Mouse (Mus musculus): ENCODE results near the gene Phf21a.

The Phf21a gene

DNA sequence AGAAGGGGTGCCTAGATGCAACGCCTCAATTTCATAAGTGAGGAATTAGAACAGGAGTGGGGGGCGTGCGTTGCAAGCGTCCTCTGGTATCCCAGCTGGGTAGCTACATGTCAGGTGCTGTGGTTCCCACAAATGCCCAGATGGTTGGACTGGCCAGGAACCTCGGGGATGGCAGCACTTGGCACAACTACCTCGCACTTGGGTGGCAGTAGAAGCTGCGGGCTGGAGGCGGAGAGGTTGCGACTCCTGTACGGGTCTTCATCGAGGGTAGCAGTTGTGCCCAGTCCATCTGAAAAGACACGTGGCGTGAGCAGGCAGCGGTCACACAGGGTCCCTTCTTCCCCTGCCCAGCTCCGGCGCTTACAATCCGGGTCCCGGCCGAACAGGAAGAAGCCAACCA is 277.5 kb downstream of the Phf21a start:
- H3K36me3 ChIP-seq (ENCODE audit: insufficient read depth, low read length): peaks cover 28% of the 10 kb centered on the region
- no peaks in the 10 kb centered on the region for H3K9me3 ChIP-seq (ENCODE audit: low read length)
- H3K27me3 ChIP-seq (ENCODE audit: insufficient read depth, low read length): peaks cover 14% of the 10 kb centered on the region
- H3K4me1 ChIP-seq (replicated peaks; ENCODE audit: low read depth, low read length): peaks cover 83% of the 10 kb centered on the region
- TF ChIP-seq NANOG (IDR thresholded peaks at IDR 0.05; ENCODE audit: borderline replicate concordance, low read length) (no peak), POU5F1 (IDR thresholded peaks at IDR 0.05; ENCODE audit: borderline replicate concordance, low read length) (no peak), CTCF (conservative IDR thresholded peaks at IDR 0.05; ENCODE audit: low read length) (no peak)
- peak overlapping the region; percentile 85 for H3K4me3 ChIP-seq (replicated peaks; ENCODE audit: low read length)

DNA sequence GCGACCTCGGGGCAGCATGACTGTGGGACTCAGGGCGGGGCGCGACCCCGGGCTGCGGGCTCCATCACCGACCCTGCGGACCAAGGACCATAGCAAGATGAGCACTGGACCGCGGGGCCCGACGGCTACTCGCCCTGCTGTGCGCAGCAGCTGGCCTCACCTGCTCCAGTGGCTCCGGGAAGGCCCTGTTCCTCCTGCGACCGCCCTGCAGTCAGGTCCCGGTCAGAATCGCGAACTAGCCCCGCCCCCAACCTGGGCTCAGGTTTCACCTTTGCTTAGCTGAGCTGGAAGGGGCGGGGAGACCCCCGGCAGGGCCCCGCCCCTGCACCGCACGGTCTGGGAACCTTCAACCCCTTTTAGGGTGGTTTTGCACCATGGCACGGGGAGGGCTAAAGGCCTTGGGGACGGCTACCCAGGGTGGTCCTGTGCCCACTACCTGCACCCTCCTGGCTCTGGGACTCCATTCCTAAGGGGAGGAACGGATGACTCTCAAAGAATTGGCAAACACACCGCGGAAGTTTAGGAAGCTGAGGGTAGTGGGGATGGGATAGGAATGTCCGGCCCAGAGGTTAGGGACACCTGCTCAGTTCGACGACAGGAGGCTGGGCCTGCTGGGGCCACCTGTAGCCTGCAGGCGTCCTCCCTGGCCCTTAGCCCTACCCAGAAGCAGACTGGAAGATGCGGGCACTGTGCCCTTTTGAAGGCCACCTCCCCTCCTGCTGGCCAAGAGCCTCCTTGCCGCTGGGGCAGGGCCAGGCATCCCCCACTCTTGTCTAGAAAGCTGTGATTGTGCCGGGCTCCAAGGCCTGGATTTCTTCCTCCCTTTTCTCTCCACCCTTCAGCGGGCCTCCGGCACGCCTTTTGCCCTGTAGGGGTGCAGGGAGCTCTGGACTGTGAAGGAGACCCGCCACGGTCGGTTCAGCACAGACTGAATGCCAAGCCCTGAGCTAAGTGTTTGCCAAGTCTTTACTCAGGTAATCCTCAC is 278.2 kb downstream of the Phf21a start:
- TF ChIP-seq POU5F1 (IDR thresholded peaks at IDR 0.05; ENCODE audit: borderline replicate concordance, low read length): no peak
- peaks cover 88% of the 10 kb centered on the region for H3K4me1 ChIP-seq (replicated peaks; ENCODE audit: low read depth, low read length)

GRCm38 (mm10) chr2:92371971-92372690 is 279.2 kb downstream of the Phf21a start:
- TF ChIP-seq CTCF (conservative IDR thresholded peaks at IDR 0.05; ENCODE audit: low read length) (no peak), POU5F1 (IDR thresholded peaks at IDR 0.05; ENCODE audit: borderline replicate concordance, low read length) (no peak), NANOG (IDR thresholded peaks at IDR 0.05; ENCODE audit: borderline replicate concordance, low read length) (no peak; the same call in 1 of the 2 replicates)
- peaks cover 14% of the 10 kb centered on the region for H3K27me3 ChIP-seq (ENCODE audit: insufficient read depth, low read length)

More for the DNA sequence above, 278.2 kb downstream of the Phf21a start:
- H3K9me3 ChIP-seq (ENCODE audit: low read length): no peaks in the 10 kb centered on the region
- H3K36me3 ChIP-seq (ENCODE audit: insufficient read depth, low read length): peaks cover 21% of the 10 kb centered on the region
- peaks cover 14% of the 10 kb centered on the region for H3K27me3 ChIP-seq (ENCODE audit: insufficient read depth, low read length)
- peak overlapping the region; percentile 85 for H3K4me3 ChIP-seq (replicated peaks; ENCODE audit: low read length)

DNA sequence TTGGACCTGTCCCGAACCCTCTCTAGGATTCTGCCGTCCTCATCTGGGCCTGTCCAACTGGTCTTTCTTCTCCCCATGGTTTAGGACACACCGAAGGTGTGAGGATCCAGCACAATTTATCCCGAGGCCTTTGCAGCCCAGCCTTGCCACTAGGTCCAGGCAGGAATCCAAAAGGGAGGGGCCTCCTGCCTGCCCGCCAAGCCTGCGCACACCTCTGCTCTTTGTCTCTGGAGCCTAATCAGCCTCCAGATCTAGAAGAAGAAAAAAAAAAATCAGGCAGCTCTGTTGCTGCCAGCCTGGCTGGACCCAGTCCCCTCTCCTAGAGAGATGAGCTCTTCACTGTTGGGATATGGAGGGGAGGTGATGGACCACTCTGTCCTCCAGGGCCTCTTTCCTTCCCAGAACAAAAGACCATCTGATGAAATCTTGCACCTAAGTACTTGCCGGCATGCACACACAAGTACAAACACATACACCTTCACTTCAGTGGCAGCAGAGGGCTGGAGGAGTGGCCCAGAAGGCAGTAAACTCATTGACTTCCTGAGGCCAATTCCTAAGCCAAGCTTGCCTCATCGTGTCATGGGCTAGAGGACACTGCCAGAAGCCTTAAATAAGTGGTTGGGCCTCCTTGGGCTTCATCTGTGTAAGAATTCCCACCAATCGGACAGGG is 280.0 kb downstream of the Phf21a start:
- Histone ChIP-seq H3K36me3 (ENCODE audit: insufficient read depth, low read length) (peaks cover 18% of the 10 kb centered on the region), H3K9me3 (ENCODE audit: low read length) (no peaks in the 10 kb centered on the region), H3K4me1 (replicated peaks; ENCODE audit: low read depth, low read length) (peaks cover 83% of the 10 kb centered on the region), H3K27me3 (ENCODE audit: insufficient read depth, low read length) (peaks cover 14% of the 10 kb centered on the region), H3K4me3 (replicated peaks; ENCODE audit: low read length) (peak overlapping the region; percentile 97)
- TF ChIP-seq CTCF (conservative IDR thresholded peaks at IDR 0.05; ENCODE audit: low read length): no peak
- no peak for TF ChIP-seq POU5F1 (IDR thresholded peaks at IDR 0.05; ENCODE audit: borderline replicate concordance, low read length)
- no peak for TF ChIP-seq NANOG (IDR thresholded peaks at IDR 0.05; ENCODE audit: borderline replicate concordance, low read length)

More at GRCm38 (mm10) chr2:92371971-92372690, 279.2 kb downstream of the Phf21a start:
- H3K4me1 ChIP-seq (replicated peaks; ENCODE audit: low read depth, low read length): peaks cover 84% of the 10 kb centered on the region
- H3K36me3 ChIP-seq (ENCODE audit: insufficient read depth, low read length): peaks cover 11% of the 10 kb centered on the region; the same call in 1 of the 2 replicates
- H3K4me3 ChIP-seq (replicated peaks; ENCODE audit: low read length): peak overlapping the region; percentile 97
- no peaks in the 10 kb centered on the region for H3K9me3 ChIP-seq (ENCODE audit: low read length)

DNA sequence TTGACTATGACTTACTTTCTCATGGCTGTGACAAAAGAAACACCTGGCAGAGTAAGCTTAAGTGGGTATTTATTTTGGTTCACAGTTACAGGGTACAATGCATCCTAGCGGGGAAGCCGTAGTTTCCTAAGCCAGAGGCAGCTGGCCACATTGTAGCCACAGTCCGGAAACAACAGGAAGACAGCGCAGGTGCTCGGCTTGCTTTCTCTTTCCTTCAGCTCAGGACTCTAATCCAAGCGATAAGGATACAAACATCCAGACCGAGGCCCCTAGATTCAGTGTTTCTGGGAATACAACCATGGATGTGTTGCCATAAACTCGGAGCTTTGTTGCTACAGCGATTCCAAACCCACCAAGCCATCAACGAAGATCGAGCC is 280.5 kb downstream of the Phf21a start:
- Histone ChIP-seq H3K9me3 (ENCODE audit: low read length) (no peaks in the 10 kb centered on the region), H3K36me3 (ENCODE audit: insufficient read depth, low read length) (peaks cover 21% of the 10 kb centered on the region), H3K27me3 (ENCODE audit: insufficient read depth, low read length) (peaks cover 14% of the 10 kb centered on the region), H3K4me1 (replicated peaks; ENCODE audit: low read depth, low read length) (peaks cover 78% of the 10 kb centered on the region), H3K4me3 (replicated peaks; ENCODE audit: low read length) (peak overlapping the region; percentile 97; the same call in 1 of the 2 replicates)
- TF ChIP-seq POU5F1 (IDR thresholded peaks at IDR 0.05; ENCODE audit: borderline replicate concordance, low read length) (no peak), CTCF (conservative IDR thresholded peaks at IDR 0.05; ENCODE audit: low read length) (no peak), NANOG (IDR thresholded peaks at IDR 0.05; ENCODE audit: borderline replicate concordance, low read length) (no peak)

GRCm38 (mm10) chr2:92374514-92374913 is 281.6 kb downstream of the Phf21a start, which contains the start of the genes Pex16 and Large2:
Gene Pex16 (plus strand): TSS chr2:92374676.
Gene Large2 (minus strand): TSS chr2:92374869.
- Histone ChIP-seq H3K36me3 (ENCODE audit: insufficient read depth, low read length) (peaks cover 24% of the 10 kb centered on the region), H3K4me1 (replicated peaks; ENCODE audit: low read depth, low read length) (peaks cover 68% of the 10 kb centered on the region), H3K9me3 (ENCODE audit: low read length) (no peaks in the 10 kb centered on the region), H3K4me3 (replicated peaks; ENCODE audit: low read length) (peak within 1 kb of the TSS; percentile 97), H3K27me3 (ENCODE audit: insufficient read depth, low read length) (peaks cover 10% of the 10 kb centered on the region; the same call in 1 of the 2 replicates)
- no peak for TF ChIP-seq CTCF (conservative IDR thresholded peaks at IDR 0.05; ENCODE audit: low read length)
- TF ChIP-seq NANOG (IDR thresholded peaks at IDR 0.05; ENCODE audit: borderline replicate concordance, low read length): no peak
- TF ChIP-seq POU5F1 (IDR thresholded peaks at IDR 0.05; ENCODE audit: borderline replicate concordance, low read length): no peak

DNA sequence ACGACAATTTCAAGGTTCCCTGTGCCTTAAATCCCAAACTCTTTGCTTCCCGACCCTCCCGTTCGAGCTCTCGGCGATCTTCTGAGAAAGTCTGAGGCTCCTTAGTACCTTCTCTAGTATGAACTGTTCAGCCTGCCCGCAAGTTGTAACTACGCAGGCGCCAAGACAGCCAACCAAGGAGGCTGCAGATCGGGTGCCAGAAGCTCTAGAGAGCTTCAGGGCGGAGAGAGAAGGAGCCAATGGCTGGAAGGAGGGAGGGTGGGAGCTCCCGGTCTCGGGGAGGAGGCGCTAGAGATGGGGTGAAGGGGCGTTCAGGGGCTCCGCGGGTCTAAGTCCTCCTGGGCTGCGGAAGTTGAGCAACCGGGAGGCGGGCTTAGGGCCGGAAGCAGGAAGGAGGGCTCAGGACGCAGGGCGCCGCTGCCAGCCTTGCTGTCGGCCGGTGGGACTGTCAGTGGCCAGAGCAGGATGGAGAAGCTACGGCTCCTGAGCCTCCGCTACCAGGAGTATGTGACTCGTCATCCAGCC is 282.2 kb downstream of the Phf21a start:
- H3K4me3 ChIP-seq (replicated peaks; ENCODE audit: low read length): peak overlapping the region; percentile 97
- peaks cover 66% of the 10 kb centered on the region for H3K4me1 ChIP-seq (replicated peaks; ENCODE audit: low read depth, low read length)
- TF ChIP-seq NANOG (IDR thresholded peaks at IDR 0.05; ENCODE audit: borderline replicate concordance, low read length) (no peak), POU5F1 (IDR thresholded peaks at IDR 0.05; ENCODE audit: borderline replicate concordance, low read length) (no peak), CTCF (conservative IDR thresholded peaks at IDR 0.05; ENCODE audit: low read length) (no peak)
- H3K9me3 ChIP-seq (ENCODE audit: low read length): no peaks in the 10 kb centered on the region
- peaks cover 31% of the 10 kb centered on the region for H3K36me3 ChIP-seq (ENCODE audit: insufficient read depth, low read length)
- H3K27me3 ChIP-seq (ENCODE audit: insufficient read depth, low read length): peaks cover 4% of the 10 kb centered on the region; the same call in 1 of the 2 replicates

Measured in E14TG2a.4 (cell line).